Mouse (Mus musculus): ENCODE data around the gene Ccdc12.

DNA sequence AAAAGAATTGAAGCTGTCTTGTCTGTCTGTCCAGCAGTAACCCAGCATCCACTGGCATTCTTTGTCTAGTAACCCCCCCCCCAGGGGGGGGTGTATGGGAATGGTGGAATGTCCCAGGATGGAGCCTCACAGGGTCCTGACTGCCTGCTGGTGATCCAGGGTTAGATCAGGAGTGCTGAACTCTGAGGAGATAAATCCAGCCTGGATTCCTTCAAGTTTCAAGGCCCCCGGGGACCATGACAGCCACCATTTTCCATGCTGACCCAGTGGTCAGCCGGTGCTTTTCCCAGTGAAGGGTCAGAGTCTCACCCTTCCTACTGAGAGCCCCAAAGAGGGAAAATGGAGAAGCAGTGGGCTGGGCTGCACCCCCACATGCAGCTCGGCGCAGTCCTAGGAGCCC lies 75.6 kb downstream of the Ccdc12 start:
- TF ChIP-seq GATA1 (IDR thresholded peaks at IDR 0.05; ENCODE audit: low read length) (no peak), TAL1 (IDR thresholded peaks at IDR 0.05; ENCODE audit: low read length) (no peak)

Data from erythroblast, embryonic 14.5 days (primary cell).